Mouse (Mus musculus) frontal cortex, postnatal 14 days (tissue): ENCODE data around the gene Fam13c.
"Not testable (repeated sequence)": the region's sequence is repeated elsewhere in the genome, so short reads cannot be mapped to it uniquely, and the experiment has no call there.

ENCODE experiments used
- DNase-seq, 2 experiments: peaks; one replicate each; pipeline ENCODE4 v3.0.0; 2022; ENCODE audit warnings: low spot score in 2 of 2

Gene Fam13c

GRCm38 (mm10) chr10:70439676-70440521 is at the start of gene Fam13c:
TSS of gene Fam13c (plus strand) at chr10:70440481.
- peak in 1 of 2 experiments; percentile 40 for DNase-seq

- DNase-seq, result no peak
These were observed 44.4 kb upstream of the Fam13c start for GRCm38 (mm10) chr10:70395900-70396299.

- peak in 1 of 2 experiments; percentile 29 for DNase-seq
These were observed 42.1 kb upstream of the Fam13c start for GRCm38 (mm10) chr10:70398224-70398623.

- no peak for DNase-seq
These were observed 38.3 kb upstream of the Fam13c start for GRCm38 (mm10) chr10:70402006-70402405.

GRCm38 (mm10) chr10:70402711-70403110 is 37.6 kb upstream of the Fam13c start:
- no peak for DNase-seq

- DNase-seq, result no peak
These were observed 22.3 kb upstream of the Fam13c start for GRCm38 (mm10) chr10:70417811-70418486.

- no peak for DNase-seq
These were observed 20.7 kb upstream of the Fam13c start for GRCm38 (mm10) chr10:70419282-70420264.

- DNase-seq, result no peak
These were observed 13.9 kb upstream of the Fam13c start for GRCm38 (mm10) chr10:70426373-70426772.

- no peak for DNase-seq
These were observed 12.1 kb upstream of the Fam13c start for GRCm38 (mm10) chr10:70428121-70428662.

GRCm38 (mm10) chr10:70429341-70429740 is 10.9 kb upstream of the Fam13c start:
- no peak for DNase-seq

- no peak for DNase-seq
These were observed 6.9 kb upstream of the Fam13c start for GRCm38 (mm10) chr10:70433334-70433733.

GRCm38 (mm10) chr10:70433736-70434135 is 6.5 kb upstream of the Fam13c start:
- DNase-seq, result not testable (repeated sequence)

- DNase-seq, result no peak
These were observed 3.6 kb upstream of the Fam13c start for GRCm38 (mm10) chr10:70436656-70437055.

GRCm38 (mm10) chr10:70437289-70437688 is 3.0 kb upstream of the Fam13c start:
- no peak for DNase-seq

- peak; percentile 56 to 57 for DNase-seq
These were observed 569 bp downstream of the Fam13c start for GRCm38 (mm10) chr10:70440639-70441461.

GRCm38 (mm10) chr10:70442156-70442555 is 1.9 kb downstream of the Fam13c start:
- DNase-seq, result no peak

- no peak for DNase-seq
These were observed 2.3 kb downstream of the Fam13c start for GRCm38 (mm10) chr10:70442623-70443022.

GRCm38 (mm10) chr10:70447787-70448186 is 7.5 kb downstream of the Fam13c start:
- no peak for DNase-seq

GRCm38 (mm10) chr10:70449206-70449605 is 8.9 kb downstream of the Fam13c start:
- DNase-seq, result no peak

- peak in 1 of 2 experiments; percentile 29 for DNase-seq
These were observed 15.6 kb downstream of the Fam13c start for GRCm38 (mm10) chr10:70455886-70456305.
